Mouse (Mus musculus): Measurements from ENCODE around the gene Fpgs.

DNA sequence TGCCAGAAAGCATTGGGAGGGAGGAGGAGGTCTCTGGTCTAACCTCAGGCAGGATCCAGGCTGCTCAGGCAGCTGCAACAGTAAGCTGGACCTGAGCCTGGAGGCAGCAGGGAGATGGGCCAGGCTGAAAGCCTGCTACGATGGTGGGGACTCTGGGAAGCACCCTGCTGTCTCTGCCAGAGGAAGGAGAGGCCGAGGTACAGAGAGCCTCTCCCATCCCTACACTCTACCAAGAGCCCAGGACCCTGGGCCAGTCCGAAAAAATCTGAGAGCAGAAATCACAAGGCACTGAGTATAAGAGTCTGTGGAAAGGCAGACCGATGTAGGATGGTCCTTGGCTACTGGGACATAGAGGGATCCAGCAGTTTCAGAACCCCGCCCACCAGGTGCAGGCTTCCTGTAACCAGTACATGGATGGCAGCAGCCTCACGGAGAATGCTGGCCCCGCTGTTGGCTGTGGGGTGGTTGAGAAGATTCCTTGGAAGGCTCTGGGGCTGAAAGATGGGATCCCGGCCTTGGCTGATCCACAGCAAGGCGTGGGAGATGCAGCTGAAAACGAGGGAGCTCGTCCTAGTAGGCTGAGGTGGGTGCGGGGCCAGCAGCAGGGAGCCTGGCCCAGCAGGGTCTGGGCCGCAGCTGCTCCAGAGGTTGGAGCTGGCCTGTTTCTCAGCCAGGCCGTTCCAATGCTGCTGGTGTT lies 21.1 kb downstream of the Fpgs start:
- TF ChIP-seq MYOG (IDR thresholded peaks at IDR 0.05; ENCODE audit: control insufficient read depth in 1 of 3, insufficient read depth in 1 of 3, insufficient read length in 2 of 3, low read depth in 2 of 3) (no peak), POLR2A (IDR thresholded peaks at IDR 0.05; ENCODE audit: insufficient read length, low read depth) (no peak), MAX (IDR thresholded peaks at IDR 0.05; ENCODE audit: low read depth) (no peak), TCF12 (IDR thresholded peaks at IDR 0.05; ENCODE audit: insufficient read depth, poor library complexity, severe bottlenecking) (no peak), USF1 (IDR thresholded peaks at IDR 0.05; ENCODE audit: low read depth) (no peak), E2F4 (IDR thresholded peaks at IDR 0.05; ENCODE audit: insufficient read depth) (no peak), MYOD1 (IDR thresholded peaks at IDR 0.05; ENCODE audit: control insufficient read depth in 1 of 3, insufficient read length in 2 of 3, low read depth in 2 of 3) (no peak), SRF (IDR thresholded peaks at IDR 0.05; ENCODE audit: control insufficient read depth, insufficient read length, low read depth) (no peak)
